Mouse (Mus musculus) forelimb bud, embryonic 11.5 days (tissue): ENCODE data around the gene Gm14410.
"Not testable (repeated sequence)": the region's sequence is repeated elsewhere in the genome, so short reads cannot be mapped to it uniquely, and the experiment has no call there.

Experiments used
- DNase-seq: peaks from one replicate; pipeline ENCODE4 v3.0.0-alpha.2; 2012; ENCODE audit warnings: low read depth, low spot score

Gene Gm14410

GRCm38 (mm10) chr2:177206341-177206740 lies at the start of gene Gm14410:
Gene Gm14410, minus strand, starts transcription at chr2:177206421.
- not testable (repeated sequence) for DNase-seq

GRCm38 (mm10) chr2:177247449-177247848 lies 41.2 kb upstream of the Gm14410 start:
- not testable (repeated sequence) for DNase-seq

- not testable (repeated sequence) for DNase-seq
Observed at GRCm38 (mm10) chr2:177230461-177230860, 24.2 kb upstream of the Gm14410 start.

- not testable (repeated sequence) for DNase-seq
Observed at GRCm38 (mm10) chr2:177172749-177173148, 33.5 kb downstream of the Gm14410 start.
